Mouse (Mus musculus): ENCODE data around the gene Chn1. TPM values are rescaled to one million over a fixed set of nuclear protein-coding genes. Genes with fewer than 3 reads are reported as not detected.
A peak's percentile ranks its signal among the peaks of the same experiment; 100 is the strongest.

The Chn1 gene
- polyA plus RNA-seq, 1 experiment from 2014 or later: 86.7 TPM

DNA sequence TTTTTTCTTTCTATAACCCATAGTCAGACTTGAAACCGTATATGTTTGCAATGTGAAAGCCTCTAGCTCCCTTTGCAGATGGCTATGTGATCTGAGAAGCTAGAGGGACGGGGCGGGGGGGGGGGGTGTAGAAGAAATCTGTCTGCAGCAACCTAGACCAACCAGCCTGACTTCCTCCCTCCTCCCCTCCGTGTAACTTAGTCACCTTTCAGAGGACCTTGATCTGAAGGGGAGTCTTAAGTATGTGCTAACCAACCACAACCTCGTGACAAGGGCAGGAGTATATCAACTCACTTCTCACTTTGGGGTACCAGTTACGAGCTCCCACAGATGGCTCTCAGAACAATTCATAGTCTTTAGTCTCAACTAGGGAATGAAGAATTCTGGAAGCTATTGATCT, 166.8 kb downstream of the Chn1 start:
- Histone ChIP-seq H3K27ac (ENCODE audit: low read depth, low read length) (no peak overlapping the region), H3K4me2 (no peak overlapping the region), H3K9ac (ENCODE audit: low read length) (no peak overlapping the region), H3K9me3 (ENCODE audit: control insufficient read depth, low read length) (no peaks in the 10 kb centered on the region), H3K4me1 (ENCODE audit: control insufficient read depth, insufficient read depth, low read length) (no peaks in the 10 kb centered on the region), H3K27me3 (ENCODE audit: control insufficient read depth, insufficient read depth, low read length) (no peaks in the 10 kb centered on the region), H3K4me3 (ENCODE audit: low read depth, low read length) (no peak overlapping the region), H3K36me3 (ENCODE audit: control insufficient read depth, insufficient read depth, low read length) (no peaks in the 10 kb centered on the region)
- no peak for DNase-seq (ENCODE audit: low spot score, missing footprints)
- 85% methylated on average over 6 of the region's 6 CpGs for WGBS
- no peak for ATAC-seq (ENCODE audit: low FRiP score)

DNA sequence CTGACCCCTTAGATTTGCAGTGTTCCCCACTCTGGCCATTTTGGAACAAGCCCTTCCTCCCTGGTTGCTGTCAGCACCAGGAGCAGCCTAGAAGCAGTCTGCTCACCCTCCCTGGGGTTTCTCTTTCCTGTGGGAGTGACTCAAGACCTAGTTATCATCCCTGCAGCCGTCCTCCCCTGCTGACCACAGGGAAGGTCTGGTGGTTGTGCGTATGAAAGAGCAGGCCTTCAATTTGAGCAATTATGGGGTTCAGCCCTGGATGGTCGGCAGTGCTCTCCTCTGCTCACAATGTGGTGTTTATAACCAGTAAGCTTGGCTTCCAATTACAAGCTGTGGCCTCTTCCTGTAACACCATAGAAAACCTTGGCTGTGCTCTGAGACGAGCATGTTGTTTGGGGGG, 167.5 kb downstream of the Chn1 start:
- H3K36me3 ChIP-seq (ENCODE audit: control insufficient read depth, insufficient read depth, low read length): no peaks in the 10 kb centered on the region
- no peaks in the 10 kb centered on the region for H3K4me1 ChIP-seq (ENCODE audit: control insufficient read depth, insufficient read depth, low read length)
- H3K4me2 ChIP-seq: no peak overlapping the region
- H3K27me3 ChIP-seq (ENCODE audit: control insufficient read depth, insufficient read depth, low read length): no peaks in the 10 kb centered on the region
- H3K27ac ChIP-seq (ENCODE audit: low read depth, low read length): no peak overlapping the region
- no peak overlapping the region for H3K4me3 ChIP-seq (ENCODE audit: low read depth, low read length)
- WGBS: 58% methylated on average over 4 of the region's 4 CpGs
- no peak overlapping the region for H3K9ac ChIP-seq (ENCODE audit: low read length)
- ATAC-seq (ENCODE audit: low FRiP score): no peak
- no peak for DNase-seq (ENCODE audit: low spot score, missing footprints)
- no peaks in the 10 kb centered on the region for H3K9me3 ChIP-seq (ENCODE audit: control insufficient read depth, low read length)

DNA sequence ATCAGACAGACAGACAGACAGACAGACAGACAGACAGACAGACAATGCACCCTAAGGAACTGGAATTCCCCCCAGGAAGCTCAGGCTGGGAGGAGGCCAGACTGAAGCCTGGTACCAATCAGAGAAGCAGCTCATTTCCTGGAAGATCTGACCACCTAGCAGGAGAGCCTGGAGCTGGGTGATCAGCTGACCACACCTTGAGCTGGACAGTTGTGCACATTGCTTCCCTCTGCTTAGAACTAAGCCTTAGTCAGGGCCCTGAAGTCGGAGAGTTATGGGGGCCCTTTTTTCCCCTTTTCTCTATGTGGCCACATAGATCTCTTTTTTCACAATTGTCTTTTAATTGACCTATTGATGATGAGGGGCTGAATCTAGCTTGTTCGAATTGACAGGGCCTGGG, 168.0 kb downstream of the Chn1 start:
- no peak overlapping the region for H3K4me3 ChIP-seq (ENCODE audit: low read depth, low read length)
- no peak overlapping the region for H3K27ac ChIP-seq (ENCODE audit: low read depth, low read length)
- 66% methylated on average over 2 of the region's 2 CpGs for WGBS
- no peak for ATAC-seq (ENCODE audit: low FRiP score)
- no peaks in the 10 kb centered on the region for H3K4me1 ChIP-seq (ENCODE audit: control insufficient read depth, insufficient read depth, low read length)
- no peak overlapping the region for H3K4me2 ChIP-seq
- no peaks in the 10 kb centered on the region for H3K36me3 ChIP-seq (ENCODE audit: control insufficient read depth, insufficient read depth, low read length)
- no peak for DNase-seq (ENCODE audit: low spot score, missing footprints)
- H3K9ac ChIP-seq (ENCODE audit: low read length): no peak overlapping the region
- no peaks in the 10 kb centered on the region for H3K9me3 ChIP-seq (ENCODE audit: control insufficient read depth, low read length)
- H3K27me3 ChIP-seq (ENCODE audit: control insufficient read depth, insufficient read depth, low read length): no peaks in the 10 kb centered on the region

DNA sequence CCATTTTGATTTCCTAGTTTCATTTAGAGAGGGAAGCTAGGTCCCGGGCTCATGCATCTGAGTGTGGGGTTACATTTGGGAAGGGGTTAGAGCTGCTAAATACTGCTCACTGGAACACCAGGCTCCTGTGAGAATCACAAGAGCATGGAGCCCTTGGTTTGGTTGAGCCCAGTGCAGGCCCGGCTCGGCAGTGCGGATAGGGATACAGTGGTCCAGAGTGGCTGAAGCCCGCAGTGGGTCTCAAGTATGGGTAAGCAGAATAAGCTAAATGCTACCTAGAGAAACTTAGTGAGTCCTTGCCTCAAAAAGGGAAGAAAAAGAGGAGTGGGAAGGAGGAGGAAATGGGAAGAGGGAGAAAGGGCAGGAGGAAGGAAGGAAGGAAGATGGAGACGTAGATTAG, 168.5 kb downstream of the Chn1 start:
- 93% methylated on average over 6 of the region's 6 CpGs for WGBS
- Histone ChIP-seq H3K4me1 (ENCODE audit: control insufficient read depth, insufficient read depth, low read length) (no peaks in the 10 kb centered on the region), H3K9me3 (ENCODE audit: control insufficient read depth, low read length) (no peaks in the 10 kb centered on the region), H3K36me3 (ENCODE audit: control insufficient read depth, insufficient read depth, low read length) (no peaks in the 10 kb centered on the region), H3K9ac (ENCODE audit: low read length) (no peak overlapping the region), H3K27ac (ENCODE audit: low read depth, low read length) (no peak overlapping the region), H3K27me3 (ENCODE audit: control insufficient read depth, insufficient read depth, low read length) (no peaks in the 10 kb centered on the region), H3K4me3 (ENCODE audit: low read depth, low read length) (no peak overlapping the region), H3K4me2 (no peak overlapping the region)
- ATAC-seq (ENCODE audit: low FRiP score): no peak
- peak; percentile 65 for DNase-seq (ENCODE audit: low spot score, missing footprints)

DNA sequence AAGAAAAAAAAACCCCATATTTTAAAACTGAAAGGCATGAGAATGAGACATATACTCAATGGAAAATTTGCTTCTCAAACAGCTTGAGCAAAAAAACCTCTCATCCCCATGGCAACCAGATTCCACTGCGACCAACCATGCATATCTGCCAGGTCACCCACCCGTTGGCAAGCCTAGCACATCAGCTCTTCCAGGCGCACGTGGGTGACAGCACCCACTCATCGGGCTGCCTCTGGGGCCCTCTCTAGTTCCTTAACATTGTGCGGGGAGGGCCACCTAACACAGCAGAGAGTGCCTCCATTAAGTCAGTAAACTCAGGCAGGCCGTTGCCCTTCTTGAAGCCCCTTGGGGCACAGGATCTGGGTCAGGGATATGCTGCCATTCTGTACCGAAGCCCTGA, 170.1 kb downstream of the Chn1 start:
- Histone ChIP-seq H3K9ac (ENCODE audit: low read length) (no peak overlapping the region), H3K4me1 (ENCODE audit: control insufficient read depth, insufficient read depth, low read length) (no peaks in the 10 kb centered on the region), H3K27me3 (ENCODE audit: control insufficient read depth, insufficient read depth, low read length) (no peaks in the 10 kb centered on the region), H3K4me2 (no peak overlapping the region), H3K4me3 (ENCODE audit: low read depth, low read length) (no peak overlapping the region), H3K9me3 (ENCODE audit: control insufficient read depth, low read length) (no peaks in the 10 kb centered on the region), H3K27ac (ENCODE audit: low read depth, low read length) (no peak overlapping the region), H3K36me3 (ENCODE audit: control insufficient read depth, insufficient read depth, low read length) (no peaks in the 10 kb centered on the region)
- WGBS: 70% methylated on average over 8 of the region's 8 CpGs
- DNase-seq (ENCODE audit: low spot score, missing footprints) (peak; percentile 85), ATAC-seq (ENCODE audit: low FRiP score) (no peak)

DNA sequence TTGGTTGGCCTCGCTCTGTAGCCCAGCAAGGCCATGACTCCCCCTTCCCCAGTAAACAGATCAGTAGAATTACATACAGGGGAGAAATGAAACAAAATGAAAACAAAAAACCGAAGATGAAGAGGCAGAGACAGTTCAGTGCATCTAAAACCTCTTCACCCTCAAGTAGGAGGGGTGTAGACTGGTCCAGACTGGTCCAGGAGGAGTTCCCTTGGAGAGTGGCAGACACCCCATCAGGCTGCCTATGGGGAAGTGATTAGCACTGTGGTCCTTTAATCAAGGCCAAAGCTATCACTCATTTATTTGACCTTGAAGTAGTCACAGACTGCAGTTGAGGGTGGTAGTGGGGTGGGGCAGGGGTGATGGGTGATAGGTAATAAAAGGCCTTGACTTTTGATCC, 170.6 kb downstream of the Chn1 start:
- H3K36me3 ChIP-seq (ENCODE audit: control insufficient read depth, insufficient read depth, low read length): no peaks in the 10 kb centered on the region
- H3K4me3 ChIP-seq (ENCODE audit: low read depth, low read length): no peak overlapping the region
- no peak overlapping the region for H3K9ac ChIP-seq (ENCODE audit: low read length)
- ATAC-seq (ENCODE audit: low FRiP score) (no peak), DNase-seq (ENCODE audit: low spot score, missing footprints) (peak; percentile 53)
- H3K9me3 ChIP-seq (ENCODE audit: control insufficient read depth, low read length): no peaks in the 10 kb centered on the region
- no peak overlapping the region for H3K4me2 ChIP-seq
- 80% methylated on average over 2 of the region's 2 CpGs for WGBS
- no peaks in the 10 kb centered on the region for H3K4me1 ChIP-seq (ENCODE audit: control insufficient read depth, insufficient read depth, low read length)
- no peaks in the 10 kb centered on the region for H3K27me3 ChIP-seq (ENCODE audit: control insufficient read depth, insufficient read depth, low read length)
- no peak overlapping the region for H3K27ac ChIP-seq (ENCODE audit: low read depth, low read length)

DNA sequence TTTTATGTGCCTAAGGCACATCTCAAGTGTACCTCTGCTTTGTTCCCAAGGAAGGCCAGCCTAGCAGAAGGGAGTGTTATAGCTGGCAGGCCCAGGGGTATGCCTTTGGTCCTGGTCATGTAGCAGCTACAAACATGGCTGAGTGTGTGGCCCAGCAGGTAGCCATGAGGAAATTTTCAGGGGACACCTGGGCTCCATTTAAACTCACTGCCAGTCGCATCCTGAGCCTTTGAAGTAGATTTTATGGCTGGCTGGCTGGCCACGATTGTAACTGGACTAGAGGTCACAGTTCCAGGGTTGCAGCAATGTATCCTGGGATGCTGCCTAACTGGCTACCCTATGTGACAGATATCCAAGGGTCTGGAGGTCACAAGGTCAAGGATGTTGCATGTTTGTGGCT, 174.5 kb downstream of the Chn1 start:
- Histone ChIP-seq H3K27ac (ENCODE audit: low read depth, low read length) (no peak overlapping the region), H3K4me1 (ENCODE audit: control insufficient read depth, insufficient read depth, low read length) (no peaks in the 10 kb centered on the region), H3K9me3 (ENCODE audit: control insufficient read depth, low read length) (no peaks in the 10 kb centered on the region), H3K4me2 (no peak overlapping the region), H3K9ac (ENCODE audit: low read length) (no peak overlapping the region), H3K27me3 (ENCODE audit: control insufficient read depth, insufficient read depth, low read length) (no peaks in the 10 kb centered on the region), H3K36me3 (ENCODE audit: control insufficient read depth, insufficient read depth, low read length) (no peaks in the 10 kb centered on the region), H3K4me3 (ENCODE audit: low read depth, low read length) (no peak overlapping the region)
- peak; percentile 2 for DNase-seq (ENCODE audit: low spot score, missing footprints)
- no peak for ATAC-seq (ENCODE audit: low FRiP score)
- WGBS: 72% methylated on average over 2 of the region's 2 CpGs

DNA sequence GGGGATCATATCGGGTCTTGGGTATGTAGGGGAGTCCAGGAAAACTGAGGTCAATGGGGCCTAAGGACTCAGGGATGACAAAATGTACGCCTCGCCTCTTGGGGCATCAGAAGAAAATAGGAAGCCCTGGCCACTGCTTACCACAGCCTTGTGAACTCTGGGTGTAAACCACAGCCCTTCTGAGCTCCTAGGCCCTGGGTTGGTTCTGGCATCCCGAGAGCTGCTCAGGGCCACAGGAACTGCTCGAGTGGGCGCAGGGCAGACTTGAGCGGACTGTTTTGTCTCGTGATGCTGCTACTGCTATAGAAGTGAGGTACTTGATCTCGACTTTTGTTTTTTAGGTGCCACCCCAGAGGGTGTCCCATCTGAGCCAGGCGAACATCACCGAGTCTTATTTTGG, 177.4 kb downstream of the Chn1 start:
- no peak overlapping the region for H3K4me3 ChIP-seq (ENCODE audit: low read depth, low read length)
- H3K27me3 ChIP-seq (ENCODE audit: control insufficient read depth, insufficient read depth, low read length): no peaks in the 10 kb centered on the region
- 93% methylated on average over 11 of the region's 11 CpGs for WGBS
- no peaks in the 10 kb centered on the region for H3K4me1 ChIP-seq (ENCODE audit: control insufficient read depth, insufficient read depth, low read length)
- H3K4me2 ChIP-seq: no peak overlapping the region
- no peaks in the 10 kb centered on the region for H3K36me3 ChIP-seq (ENCODE audit: control insufficient read depth, insufficient read depth, low read length)
- H3K9me3 ChIP-seq (ENCODE audit: control insufficient read depth, low read length): no peaks in the 10 kb centered on the region
- H3K27ac ChIP-seq (ENCODE audit: low read depth, low read length): no peak overlapping the region
- DNase-seq (ENCODE audit: low spot score, missing footprints) (peak; percentile 81), ATAC-seq (ENCODE audit: low FRiP score) (no peak)
- H3K9ac ChIP-seq (ENCODE audit: low read length): no peak overlapping the region

DNA sequence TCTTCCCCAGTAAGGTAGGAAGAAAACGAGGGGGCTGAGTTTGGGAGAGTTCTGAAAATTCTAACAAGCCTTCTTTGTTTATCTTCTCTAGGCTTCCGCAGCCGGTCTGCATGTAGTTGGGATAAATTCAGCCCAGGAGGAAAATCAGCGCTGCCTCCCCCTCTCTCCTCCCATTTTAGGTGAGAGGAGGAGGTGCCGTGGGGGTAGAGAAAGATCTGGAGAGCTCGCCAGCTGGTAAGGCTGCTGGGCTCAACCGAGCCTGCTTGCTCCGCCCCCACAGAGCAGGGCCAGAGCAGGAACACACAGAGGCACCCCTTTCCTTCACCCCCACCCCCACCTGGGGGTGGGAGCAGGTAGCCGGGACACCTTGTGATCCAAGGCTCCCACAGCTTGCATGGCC, 178.4 kb downstream of the Chn1 start:
- Histone ChIP-seq H3K36me3 (ENCODE audit: control insufficient read depth, insufficient read depth, low read length) (no peaks in the 10 kb centered on the region), H3K4me1 (ENCODE audit: control insufficient read depth, insufficient read depth, low read length) (no peaks in the 10 kb centered on the region), H3K4me2 (no peak overlapping the region), H3K9ac (ENCODE audit: low read length) (no peak overlapping the region), H3K27me3 (ENCODE audit: control insufficient read depth, insufficient read depth, low read length) (no peaks in the 10 kb centered on the region), H3K27ac (ENCODE audit: low read depth, low read length) (no peak overlapping the region), H3K9me3 (ENCODE audit: control insufficient read depth, low read length) (no peaks in the 10 kb centered on the region), H3K4me3 (ENCODE audit: low read depth, low read length) (no peak overlapping the region)
- DNase-seq (ENCODE audit: low spot score, missing footprints) (peak; percentile 81), ATAC-seq (ENCODE audit: low FRiP score) (no peak)
- 36% methylated on average over 9 of the region's 9 CpGs for WGBS

DNA sequence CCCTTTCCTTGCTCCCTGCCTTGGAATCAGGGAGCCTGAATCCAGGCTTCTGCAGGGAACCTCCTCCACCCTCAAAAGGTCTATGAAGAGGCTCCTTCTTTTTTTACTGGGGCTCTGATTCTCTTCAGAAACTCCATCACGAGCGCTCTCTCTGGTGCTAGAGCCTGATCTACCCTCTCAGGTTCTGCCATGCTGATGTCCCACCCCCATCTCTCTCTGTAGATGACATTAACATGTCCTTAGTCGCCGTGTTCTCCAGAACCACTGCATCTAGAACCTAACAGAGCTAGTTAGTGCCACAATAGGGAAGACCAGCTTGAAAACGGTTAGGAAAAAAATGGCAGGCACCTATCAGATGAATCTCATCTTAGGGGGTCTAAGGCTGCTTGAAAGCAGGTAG, 178.8 kb downstream of the Chn1 start:
- H3K9ac ChIP-seq (ENCODE audit: low read length): no peak overlapping the region
- WGBS: 71% methylated on average over 5 of the region's 5 CpGs
- no peak overlapping the region for H3K4me2 ChIP-seq
- no peak for ATAC-seq (ENCODE audit: low FRiP score)
- no peak overlapping the region for H3K4me3 ChIP-seq (ENCODE audit: low read depth, low read length)
- no peaks in the 10 kb centered on the region for H3K36me3 ChIP-seq (ENCODE audit: control insufficient read depth, insufficient read depth, low read length)
- peak; percentile 75 for DNase-seq (ENCODE audit: low spot score, missing footprints)
- H3K27me3 ChIP-seq (ENCODE audit: control insufficient read depth, insufficient read depth, low read length): no peaks in the 10 kb centered on the region
- no peak overlapping the region for H3K27ac ChIP-seq (ENCODE audit: low read depth, low read length)
- H3K9me3 ChIP-seq (ENCODE audit: control insufficient read depth, low read length): no peaks in the 10 kb centered on the region
- H3K4me1 ChIP-seq (ENCODE audit: control insufficient read depth, insufficient read depth, low read length): no peaks in the 10 kb centered on the region
